Mouse (Mus musculus) forebrain, embryonic 11.5 days (tissue): ENCODE results near the gene AI597479. TPM values are rescaled to one million over a fixed set of nuclear protein-coding genes. Genes with fewer than 3 reads are reported as not detected.

Experiments used
- ATAC-seq: fragments of 200-750 bp; cut with Nextera tagmentation; replicated peaks from 2 replicates; pipeline ENCODE4 v1.8.0; 2017; ENCODE audit warnings: moderate TSS enrichment; ENCODE audit not compliant: low FRiP score
- DNase-seq: peaks from one replicate; pipeline ENCODE4 v3.0.0-alpha.2; 2017; ENCODE audit warnings: low spot score
- H3K27ac ChIP-seq: fragments of 300-500 bp; sonication (generic); 2 replicates; pipeline ENCODE4 v1.5.1; 2014; ENCODE audit warnings: low read depth, low read length
- H3K27me3 ChIP-seq: fragments of 300-500 bp; sonication (generic); 2 replicates; pipeline ENCODE4 v1.6.1; 2014; ENCODE audit warnings: mild to moderate bottlenecking, low read length, mixed read lengths; ENCODE audit not compliant: control insufficient read depth, insufficient read depth
- H3K36me3 ChIP-seq: fragments of 300-500 bp; sonication (generic); 2 replicates; pipeline ENCODE4 v1.6.1; 2014; ENCODE audit warnings: mild to moderate bottlenecking, low read length, moderate library complexity, mixed read lengths; ENCODE audit not compliant: control insufficient read depth, insufficient read depth
- H3K4me1 ChIP-seq: fragments of 300-500 bp; sonication (generic); replicated peaks from 2 replicates; pipeline ENCODE4 v1.6.1; 2014; ENCODE audit warnings: low read length, mixed read lengths; ENCODE audit not compliant: control insufficient read depth, insufficient read depth
- H3K4me2 ChIP-seq: fragments of 300-500 bp; sonication (generic); 2 replicates; pipeline ENCODE4 v1.6.1; 2014; ENCODE audit warnings: low read depth, mild to moderate bottlenecking, low read length, moderate library complexity, mixed read lengths; ENCODE audit not compliant: severe bottlenecking
- H3K4me3 ChIP-seq: fragments of 300-500 bp; sonication (generic); 2 replicates; pipeline ENCODE4 v1.5.1; 2014; ENCODE audit warnings: low read depth, low read length
- H3K9ac ChIP-seq: fragments of 300-500 bp; sonication (generic); 2 replicates; pipeline ENCODE4 v1.6.1; 2014; ENCODE audit warnings: low read length
- H3K9me3 ChIP-seq: fragments of 300-500 bp; sonication (generic); 2 replicates; pipeline ENCODE4 v1.6.1; 2016; ENCODE audit warnings: low read length, mixed read lengths; ENCODE audit not compliant: control insufficient read depth
- WGBS: fragments of 180-500 bp; shearing (Covaris S2); extraction: QIAGEN DNeasy Blood & Tissue Kit; methylation state at CpG from one replicate; pipeline ENCODE4 v1.1.7; 2014; 5-methylcytosine and 5-hydroxymethylcytosine counted together
- polyA plus RNA-seq: library from polyadenylated mRNA; unstranded; fragments of >200 nt; fragmentation: Nextera tagmentation; extraction: Ambion mirVana; gene quantifications from 2 replicates; pipeline ENCODE4 v1.2.1, GENCODE M21; 2014

Gene AI597479
- polyA plus RNA-seq, 1 experiment from 2014 or later = 41.8 TPM

DNA sequence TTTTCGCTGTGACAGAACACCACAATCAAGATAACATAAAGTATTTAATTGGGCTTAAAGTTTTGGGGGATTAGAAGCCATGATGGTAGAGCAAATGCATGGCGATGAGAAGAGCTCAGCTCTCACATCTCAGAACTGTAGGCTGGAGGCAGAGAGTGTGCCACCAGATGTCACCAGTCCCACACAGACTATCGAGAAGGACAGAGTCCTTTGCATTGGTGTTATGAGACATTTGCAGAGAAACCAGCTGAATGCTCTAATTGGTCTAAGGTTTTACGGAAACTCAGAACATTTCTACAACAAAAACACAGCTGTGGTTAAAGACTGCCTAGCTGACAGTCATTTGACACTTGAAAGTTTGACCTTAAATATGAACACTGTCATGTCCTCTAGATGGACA lies 44.8 kb downstream of the AI597479 start:
- Histone ChIP-seq H3K27me3 (no peaks in the 10 kb centered on the region), H3K9ac (no peak overlapping the region), H3K4me1 (no peaks in the 10 kb centered on the region), H3K4me3 (no peak overlapping the region), H3K27ac (no peak overlapping the region), H3K4me2 (no peak overlapping the region), H3K36me3 (no peaks in the 10 kb centered on the region), H3K9me3 (no peaks in the 10 kb centered on the region)
- DNase-seq (no peak), ATAC-seq (no peak)
- WGBS = 89% methylated on average over 4 of the region's 4 CpGs

GRCm38 (mm10) chr1:43143791-43144190 lies 45.3 kb downstream of the AI597479 start:
- Histone ChIP-seq H3K9ac (no peak overlapping the region), H3K9me3 (no peaks in the 10 kb centered on the region), H3K4me3 (no peak overlapping the region), H3K36me3 (no peaks in the 10 kb centered on the region), H3K4me1 (no peaks in the 10 kb centered on the region), H3K4me2 (no peak overlapping the region), H3K27ac (no peak overlapping the region), H3K27me3 (no peaks in the 10 kb centered on the region)
- 88% methylated on average over 4 of the region's 4 CpGs for WGBS
- ATAC-seq (no peak), DNase-seq (peak; percentile 25)

GRCm38 (mm10) chr1:43144338-43144906 lies 45.9 kb downstream of the AI597479 start:
- Histone ChIP-seq H3K27me3 (no peaks in the 10 kb centered on the region), H3K36me3 (no peaks in the 10 kb centered on the region), H3K4me2 (no peak overlapping the region), H3K9ac (no peak overlapping the region), H3K9me3 (no peaks in the 10 kb centered on the region), H3K27ac (no peak overlapping the region), H3K4me1 (no peaks in the 10 kb centered on the region), H3K4me3 (no peak overlapping the region)
- WGBS = 87% methylated on average over 8 of the region's 8 CpGs
- no peak for ATAC-seq
- DNase-seq = peak; percentile 4

DNA sequence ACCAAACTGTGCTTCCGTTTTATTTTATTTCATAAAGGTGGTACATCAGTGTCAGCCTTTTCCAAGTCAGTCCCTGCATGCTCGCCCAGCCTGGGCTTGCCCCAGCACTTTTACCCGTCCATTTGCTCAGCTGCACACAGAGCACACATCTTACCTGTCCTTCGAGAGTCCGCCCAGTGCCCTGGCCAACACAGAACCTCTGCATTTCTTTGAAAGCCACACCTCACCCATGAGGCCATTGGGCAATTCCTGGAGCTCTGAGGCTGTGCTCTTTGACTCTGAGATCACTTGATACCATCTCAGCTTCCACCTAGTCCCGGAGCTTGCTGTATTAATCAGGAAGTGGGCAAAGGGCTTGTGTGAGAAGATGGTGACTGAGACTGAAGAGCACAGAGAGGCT lies 46.9 kb downstream of the AI597479 start:
- H3K4me2 ChIP-seq = no peak overlapping the region
- no peak overlapping the region for H3K27ac ChIP-seq
- H3K36me3 ChIP-seq = no peaks in the 10 kb centered on the region
- no peaks in the 10 kb centered on the region for H3K4me1 ChIP-seq
- no peaks in the 10 kb centered on the region for H3K27me3 ChIP-seq
- no peak for ATAC-seq
- 91% methylated on average over 6 of the region's 6 CpGs for WGBS
- H3K9me3 ChIP-seq = no peaks in the 10 kb centered on the region
- no peak overlapping the region for H3K4me3 ChIP-seq
- peak; percentile 23 for DNase-seq
- no peak overlapping the region for H3K9ac ChIP-seq

DNA sequence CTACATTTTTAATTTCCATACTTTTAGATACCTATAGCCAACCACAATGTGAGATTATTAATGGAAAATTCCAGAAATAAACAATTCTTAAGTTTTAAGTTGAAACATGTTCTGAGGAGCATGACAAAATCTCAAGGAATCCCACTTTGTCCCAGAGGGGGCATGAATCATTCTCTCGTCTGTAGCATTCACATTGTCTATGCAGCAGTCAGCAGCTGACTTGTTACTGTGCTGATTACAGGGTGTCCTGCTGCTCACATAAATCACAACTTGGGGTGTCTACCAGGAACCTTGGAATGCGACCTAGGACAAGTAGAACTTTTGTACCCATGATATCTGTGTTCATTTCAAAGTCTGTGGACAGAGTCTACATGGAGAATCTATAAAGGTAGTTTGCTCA lies 49.0 kb downstream of the AI597479 start:
- no peak for ATAC-seq
- Histone ChIP-seq H3K27ac (no peak overlapping the region), H3K4me1 (no peaks in the 10 kb centered on the region), H3K27me3 (no peaks in the 10 kb centered on the region), H3K4me2 (no peak overlapping the region), H3K9ac (no peak overlapping the region), H3K4me3 (no peak overlapping the region), H3K36me3 (no peaks in the 10 kb centered on the region), H3K9me3 (no peaks in the 10 kb centered on the region)
- WGBS = 82% methylated on average over 2 of the region's 2 CpGs
- no peak for DNase-seq

DNA sequence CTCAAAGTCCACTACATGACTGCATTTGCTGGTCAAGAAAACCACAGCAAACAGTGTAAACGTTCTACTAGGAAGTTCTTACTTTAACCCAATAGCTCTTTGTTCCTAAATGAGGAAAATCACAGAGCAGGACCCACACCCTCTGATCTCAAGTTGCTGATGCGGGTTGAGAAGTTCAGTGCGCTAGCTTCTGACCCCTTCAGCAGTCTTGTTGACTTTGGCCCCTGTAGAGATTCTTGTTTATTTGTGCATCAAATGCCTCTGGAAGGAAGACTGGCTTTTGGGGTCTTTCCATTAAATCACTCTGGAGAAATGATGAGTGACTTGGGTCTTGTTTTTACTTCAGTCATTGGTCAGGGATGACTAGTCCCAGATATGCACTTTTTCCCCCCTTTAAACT lies 51.7 kb downstream of the AI597479 start:
- H3K27me3 ChIP-seq = no peaks in the 10 kb centered on the region
- H3K9me3 ChIP-seq = no peaks in the 10 kb centered on the region
- no peaks in the 10 kb centered on the region for H3K36me3 ChIP-seq
- no peak overlapping the region for H3K4me2 ChIP-seq
- H3K9ac ChIP-seq = no peak overlapping the region
- no peaks in the 10 kb centered on the region for H3K4me1 ChIP-seq
- ATAC-seq (no peak), DNase-seq (no peak)
- 89% methylated on average over 3 of the region's 3 CpGs for whole genome bisulfite sequencing
- H3K4me3 ChIP-seq = no peak overlapping the region
- H3K27ac ChIP-seq = no peak overlapping the region

- H3K27ac ChIP-seq = no peak overlapping the region
- H3K9me3 ChIP-seq = no peaks in the 10 kb centered on the region
- H3K4me2 ChIP-seq = no peak overlapping the region
- DNase-seq = no peak
- no peak overlapping the region for H3K4me3 ChIP-seq
- no peak overlapping the region for H3K9ac ChIP-seq
- ATAC-seq = no peak
- no peaks in the 10 kb centered on the region for H3K4me1 ChIP-seq
- H3K36me3 ChIP-seq = no peaks in the 10 kb centered on the region
- no peaks in the 10 kb centered on the region for H3K27me3 ChIP-seq
- 95% methylated on average over 4 of the region's 4 CpGs for WGBS
These were observed 54.1 kb downstream of the AI597479 start for GRCm38 (mm10) chr1:43152626-43153025.

DNA sequence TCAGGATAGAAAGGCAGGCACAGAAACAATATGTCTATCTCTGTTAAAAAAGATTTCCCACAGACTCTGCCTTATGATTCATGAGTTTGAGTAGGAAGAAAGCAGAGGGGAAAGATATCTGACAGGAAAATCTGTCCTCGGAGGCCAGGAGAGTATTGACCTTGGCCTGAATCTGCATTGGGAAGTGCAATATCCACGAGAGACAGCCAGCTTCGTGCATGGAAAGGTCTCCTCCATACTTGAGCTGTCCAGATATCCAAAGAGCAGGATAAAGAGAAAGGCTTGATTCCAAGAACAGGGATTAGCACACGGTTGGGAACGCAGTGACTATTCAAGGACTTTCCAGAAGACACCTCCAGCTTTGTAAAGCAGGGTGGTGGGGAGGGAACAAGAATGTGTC lies 55.0 kb downstream of the AI597479 start:
- H3K9me3 ChIP-seq = no peaks in the 10 kb centered on the region
- H3K27me3 ChIP-seq = no peaks in the 10 kb centered on the region
- no peak overlapping the region for H3K4me3 ChIP-seq
- H3K27ac ChIP-seq = no peak overlapping the region
- WGBS = 79% methylated on average over 5 of the region's 5 CpGs
- DNase-seq (no peak), ATAC-seq (no peak)
- no peaks in the 10 kb centered on the region for H3K4me1 ChIP-seq
- no peak overlapping the region for H3K4me2 ChIP-seq
- no peaks in the 10 kb centered on the region for H3K36me3 ChIP-seq
- H3K9ac ChIP-seq = no peak overlapping the region

DNA sequence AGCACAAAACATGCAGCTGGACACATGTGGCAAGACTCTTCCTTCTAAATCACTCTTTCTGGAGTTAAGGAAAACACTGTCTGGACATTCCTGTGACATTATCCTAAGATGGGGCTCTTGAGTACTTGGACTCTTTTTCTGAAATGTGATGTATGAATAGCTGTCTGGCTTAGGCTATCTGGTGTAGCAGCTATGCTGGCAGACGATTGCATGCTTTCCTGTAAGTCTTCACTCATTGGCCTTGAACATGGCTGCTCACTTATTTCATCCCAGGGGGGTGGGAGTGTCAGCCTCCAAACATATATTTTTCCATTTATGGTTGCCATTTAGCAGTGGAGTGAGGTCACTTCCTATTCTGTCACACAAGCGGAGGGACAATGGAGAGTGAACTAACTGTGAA lies 56.0 kb downstream of the AI597479 start:
- Histone ChIP-seq H3K36me3 (no peaks in the 10 kb centered on the region), H3K4me1 (no peaks in the 10 kb centered on the region), H3K9ac (no peak overlapping the region), H3K4me3 (no peak overlapping the region), H3K9me3 (no peaks in the 10 kb centered on the region), H3K4me2 (no peak overlapping the region), H3K27me3 (no peaks in the 10 kb centered on the region), H3K27ac (no peak overlapping the region)
- WGBS = 89% methylated on average over 2 of the region's 2 CpGs
- ATAC-seq (no peak), DNase-seq (no peak)
